Mouse (Mus musculus) small intestine, adult 2 months (tissue): Measurements from ENCODE around the gene Cdc42se2.

Experiments used
- CTCF ChIP-seq: fragments of 200-500 bp; IDR thresholded peaks from 2 replicates; pipeline ENCODE4 v1.5.1; 2012; ENCODE audit warnings: low read depth, mild to moderate bottlenecking, control low read depth, inconsistent platforms, low read length, moderate library complexity, mixed read lengths; ENCODE audit not compliant: insufficient replicate concordance, insufficient read length; ENCODE audit errors: extremely low read depth
- POLR2A ChIP-seq: fragments of 200-500 bp; IDR thresholded peaks from 2 replicates; pipeline ENCODE4 v1.6.1; 2012; ENCODE audit warnings: low read depth, mild to moderate bottlenecking, control low read depth, inconsistent platforms, low read length, moderate library complexity

- TF ChIP-seq POLR2A (no peak), CTCF (no peak)
These were observed 87.5 kb downstream of the Cdc42se2 start for GRCm38 (mm10) chr11:54699972-54700371.
